Mouse (Mus musculus) lung, postnatal 14 days (tissue): Measurements from ENCODE around the gene Gucd1.

Experiments
- DNase-seq: peaks from one replicate; pipeline ENCODE4 v3.0.0; 2021

Gucd1 gene

DNA sequence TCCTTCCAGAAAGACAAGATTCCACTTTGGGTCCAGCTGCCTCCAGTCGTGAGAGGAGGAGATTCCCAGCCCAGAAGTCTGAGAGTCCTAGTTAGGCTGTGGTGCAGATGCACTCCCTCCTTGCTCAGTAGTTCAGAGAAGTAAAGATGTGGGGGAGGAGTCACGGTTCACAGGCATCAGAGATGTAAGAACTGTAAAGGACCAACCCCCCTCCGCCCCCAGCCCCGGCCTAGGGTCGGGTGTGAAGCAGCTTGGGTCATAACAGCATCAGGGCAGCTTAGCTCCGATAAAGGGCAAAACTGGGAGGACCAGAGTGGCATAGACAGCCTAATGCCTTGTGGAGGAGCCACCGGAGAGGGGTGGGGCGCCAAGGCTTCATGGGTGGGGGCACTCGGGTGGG, 201.3 kb downstream of the Gucd1 start:
- DNase-seq, result peak; percentile 13

DNA sequence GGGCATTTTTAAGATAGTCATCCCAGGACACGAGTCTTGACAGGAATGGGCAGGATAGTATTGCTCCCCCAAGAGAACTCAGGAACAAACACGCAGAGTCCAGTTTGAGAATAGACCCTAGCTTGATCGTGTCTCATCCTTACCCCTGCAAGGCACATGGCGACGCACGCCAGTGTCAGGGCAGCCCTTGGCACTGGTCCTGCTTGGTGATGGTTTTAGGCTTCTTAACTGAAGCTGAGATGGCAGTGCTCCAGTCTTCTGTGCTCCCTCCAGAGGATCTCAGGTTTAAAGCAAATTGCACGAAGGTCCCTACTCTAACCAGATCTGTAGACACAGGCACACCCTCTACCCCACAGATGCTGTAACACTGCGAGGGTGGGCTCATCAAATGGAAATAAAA, 202.0 kb downstream of the Gucd1 start:
- no peak for DNase-seq

DNA sequence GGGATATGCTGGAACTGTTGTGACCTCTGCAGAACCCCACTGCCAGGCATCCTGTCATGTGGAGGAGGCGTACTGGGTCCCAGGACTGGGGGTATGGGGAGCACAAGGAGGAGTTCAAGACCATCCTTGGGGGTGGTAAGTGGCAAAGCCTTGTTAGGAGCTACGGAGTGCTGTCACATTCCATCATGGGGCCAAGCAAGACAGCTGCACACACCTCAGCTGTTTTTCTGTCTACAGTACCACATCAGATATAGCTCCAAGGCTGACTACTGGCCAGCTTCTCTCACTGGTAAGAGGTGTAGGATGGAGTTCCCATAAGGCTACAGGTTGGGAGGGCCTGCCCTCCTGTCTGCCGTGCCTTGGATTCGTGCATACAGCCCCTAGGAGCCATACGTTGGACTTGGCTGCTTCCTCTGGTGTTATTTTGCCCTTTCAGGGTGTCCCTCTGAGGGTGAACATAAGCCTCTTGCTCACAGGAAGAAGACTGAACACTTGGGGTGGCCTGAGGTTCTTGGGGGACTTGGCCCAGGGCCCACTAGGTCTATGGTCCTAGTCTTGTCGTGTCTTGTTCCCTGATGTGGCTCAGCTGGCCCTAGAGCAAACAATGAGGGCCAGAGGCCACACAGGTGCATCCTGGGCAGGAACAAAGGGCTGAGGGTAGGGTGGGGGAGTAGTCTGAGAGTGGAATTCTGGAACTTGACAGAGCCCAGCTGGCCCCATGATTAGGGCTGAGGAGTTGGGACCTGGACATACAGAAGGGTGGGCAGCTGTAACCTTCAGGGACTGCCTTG, 203.4 kb downstream of the Gucd1 start:
- peak; percentile 14 for DNase-seq

DNA sequence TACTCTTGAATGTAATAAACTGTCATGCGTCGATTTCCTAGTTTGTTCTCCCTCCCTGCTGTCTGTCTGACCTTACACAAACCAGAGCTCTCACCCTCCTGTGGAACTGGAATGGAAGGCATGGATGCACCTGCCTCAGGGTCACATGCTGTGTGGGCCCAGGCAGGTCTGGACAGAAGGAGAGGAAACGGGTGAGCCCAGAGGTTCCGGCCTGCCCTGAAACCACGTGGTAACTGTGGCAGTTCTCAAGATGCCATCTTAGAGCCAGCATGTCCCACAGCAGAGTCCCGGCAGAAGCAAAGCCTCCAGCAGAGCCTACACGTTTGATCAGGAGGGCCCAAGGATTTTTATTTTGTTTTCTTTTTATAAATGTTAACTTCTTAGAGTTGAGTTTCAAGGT, 205.4 kb downstream of the Gucd1 start:
- DNase-seq, result no peak

DNA sequence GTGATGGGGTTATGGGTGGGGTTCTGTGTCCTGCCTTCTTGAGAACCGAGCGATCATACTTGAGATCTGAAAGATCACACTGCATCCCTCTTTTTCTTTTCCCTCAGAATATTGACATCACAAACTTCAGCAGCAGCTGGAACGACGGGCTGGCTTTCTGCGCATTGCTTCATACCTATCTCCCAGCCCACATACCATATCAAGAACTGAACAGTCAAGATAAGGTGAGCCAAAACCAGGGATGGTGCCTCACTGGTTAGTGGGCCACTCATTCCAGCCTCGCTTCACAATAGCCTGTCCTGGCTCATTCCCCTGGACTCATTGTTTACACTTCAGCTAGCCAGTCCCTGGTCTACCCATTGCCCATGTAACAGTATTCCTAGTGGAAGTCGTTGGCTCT, 210.6 kb downstream of the Gucd1 start:
- DNase-seq, result no peak

DNA sequence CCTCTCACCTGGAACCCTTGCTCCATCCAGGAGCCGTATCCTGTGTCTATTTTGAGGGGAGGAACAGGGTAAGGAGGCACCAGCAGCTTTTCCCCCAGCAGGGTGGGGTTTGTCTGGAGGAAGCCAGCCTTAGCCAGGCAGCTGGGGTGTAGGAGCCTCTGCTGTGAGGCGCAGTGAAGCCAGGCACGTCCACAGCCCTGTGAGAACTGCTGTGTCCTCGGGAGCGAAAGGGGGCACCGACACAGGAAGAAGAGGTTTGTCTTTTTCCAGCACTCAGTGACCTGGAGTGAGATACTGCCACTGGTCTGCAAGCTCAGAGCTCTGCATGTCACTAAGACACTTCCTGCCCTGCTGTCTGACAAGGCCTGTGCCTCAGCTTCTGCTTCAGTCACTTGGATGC, 213.4 kb downstream of the Gucd1 start:
- no peak for DNase-seq

DNA sequence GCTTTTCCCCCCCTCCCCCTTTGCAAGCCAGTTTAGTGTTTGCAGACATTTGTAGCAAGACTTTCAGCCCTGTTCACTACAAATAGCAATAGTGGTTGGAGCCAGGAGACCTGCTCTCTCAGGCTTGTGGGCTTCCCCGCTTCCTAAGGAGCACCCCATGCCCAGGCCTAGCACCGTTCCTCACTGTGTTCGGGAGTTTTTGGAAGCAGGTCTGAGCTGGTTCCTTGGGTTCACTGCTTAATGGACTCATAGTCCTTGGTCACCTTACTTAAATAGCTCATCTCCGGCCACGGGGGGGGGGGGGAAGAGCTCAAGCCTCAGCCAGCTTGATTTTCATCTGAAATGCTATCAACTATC, 213.7 kb downstream of the Gucd1 start:
- DNase-seq, result no peak

DNA sequence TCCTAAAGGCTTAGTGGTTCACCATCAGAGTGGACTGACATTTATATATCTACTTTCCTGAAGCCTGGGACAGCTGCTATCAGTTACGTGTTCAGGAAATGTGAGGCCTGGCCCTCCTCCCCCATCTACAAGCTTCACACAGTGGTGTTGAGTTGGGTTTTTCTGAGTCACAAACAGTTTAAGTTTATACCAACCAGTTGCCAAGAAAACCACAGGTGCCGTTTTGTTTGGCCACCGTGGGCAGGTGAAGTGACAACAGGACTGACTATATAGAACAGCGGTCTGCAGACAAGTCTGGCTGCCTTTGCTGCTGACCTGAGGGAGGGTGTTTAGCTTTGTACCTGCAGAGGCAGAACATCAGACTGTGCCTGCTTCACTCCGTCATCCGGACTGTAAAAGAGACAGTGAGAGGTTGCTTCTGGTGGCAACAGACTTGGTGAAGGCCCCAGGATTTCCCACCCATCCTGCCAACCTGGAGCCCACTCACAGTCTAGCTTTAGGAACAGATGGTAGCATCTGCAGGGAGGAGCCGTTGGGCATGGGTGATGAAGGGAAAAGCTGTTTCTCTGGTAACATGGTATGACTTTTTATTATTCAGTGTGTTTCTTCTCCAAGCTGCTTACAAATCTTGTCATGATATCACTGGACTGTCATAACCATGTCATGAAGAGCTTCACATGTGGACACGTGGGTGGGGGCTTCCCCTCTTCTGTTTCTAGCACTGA, 214.3 kb downstream of the Gucd1 start:
- DNase-seq, result no peak

DNA sequence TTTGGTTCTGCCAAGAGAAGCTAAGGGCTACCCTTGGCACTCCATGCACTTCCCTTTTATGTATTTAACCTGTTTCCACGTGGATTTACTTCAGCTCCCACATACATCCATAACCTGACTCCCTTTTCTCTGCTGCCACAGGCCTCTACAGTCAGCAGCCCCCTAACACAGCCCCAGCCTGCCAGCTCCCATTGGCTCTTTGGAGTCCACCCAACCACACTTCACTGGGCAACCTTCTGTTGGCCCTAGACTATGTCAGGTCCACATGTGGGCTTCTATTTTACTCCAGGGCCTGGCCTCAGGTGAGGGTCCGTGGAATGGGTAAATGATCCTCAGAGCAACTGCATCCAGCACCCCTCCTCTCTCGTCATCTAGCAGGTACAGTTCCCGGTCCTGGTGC, 215.2 kb downstream of the Gucd1 start:
- DNase-seq, result no peak

DNA sequence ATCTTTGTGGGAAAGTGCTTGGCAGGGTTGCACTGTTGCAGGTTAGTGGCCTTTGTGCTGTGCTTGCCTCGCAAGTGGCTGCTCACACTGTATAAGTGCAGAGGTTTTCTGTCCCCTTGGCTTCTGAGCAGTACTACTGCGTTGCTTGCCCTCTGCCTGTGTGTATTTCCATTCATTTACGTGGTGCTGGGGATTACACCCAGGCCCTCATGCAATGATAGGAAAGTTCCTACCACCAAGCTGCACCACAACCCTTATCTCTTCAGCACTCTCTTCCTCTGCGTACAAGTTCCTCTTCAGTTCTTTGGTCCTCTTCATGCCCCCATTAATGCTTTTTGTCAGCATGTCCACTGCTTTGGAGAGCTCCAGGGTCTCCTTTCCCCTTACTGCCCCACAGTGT, 215.8 kb downstream of the Gucd1 start:
- no peak for DNase-seq

DNA sequence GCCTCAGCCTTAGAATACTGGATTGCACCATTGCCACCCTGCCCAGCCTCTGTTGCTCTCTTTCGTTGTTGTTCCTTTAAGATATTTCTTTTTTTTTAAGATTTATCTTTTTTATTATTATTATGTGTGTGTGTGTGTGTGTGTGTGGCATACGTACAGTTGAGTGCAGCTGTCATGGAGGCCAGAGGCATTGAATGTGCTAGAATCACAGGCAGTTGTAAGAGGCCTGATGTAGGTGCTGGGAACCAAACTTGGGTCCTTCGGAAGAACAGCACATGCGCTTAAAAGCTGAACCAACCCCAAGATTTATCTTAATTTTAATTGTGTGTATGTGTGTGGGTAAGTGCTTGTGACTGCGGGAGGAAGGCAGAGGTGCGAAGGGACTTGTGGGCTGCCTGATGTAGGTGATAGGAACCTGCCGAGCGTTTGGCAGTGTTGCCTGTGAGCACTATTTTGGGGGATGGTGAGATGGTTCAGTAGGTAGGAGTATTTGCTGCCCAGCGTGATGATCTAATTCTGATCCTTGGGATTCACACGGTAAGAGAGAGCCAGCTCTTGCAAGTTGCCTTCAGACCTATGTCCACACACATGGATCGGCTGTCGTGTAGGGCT, 216.5 kb downstream of the Gucd1 start:
- DNase-seq, result no peak
